22 mouse cellular contexts compared by ENCODE assay signal in genomic region chr1:168761095-168761494, GRCm38 (mm10).
A peak's percentile ranks its signal among the peaks of the same experiment; 100 is the strongest.
DNase-seq lines count a peak whose midpoint lies in the region; ATAC-seq and TF ChIP-seq lines count a peak whose summit lies in the region.
"Had no signal": no experiment of that assay in that cellular context is flagged by ENCODE, and none has a peak within 500 bp of the region (broad histone marks: within the 10 kb centered on the region; RNA-seq: fewer than 3 reads in every experiment).

No protein-coding gene starts in this region.

- DNase-seq in limb, embryonic 10.5 days (ENCODE audit: low spot score): no peak
- peak; percentile 63 for DNase-seq in limb, embryonic 14.5 days (ENCODE audit: low spot score)
- DNase-seq in thymus, postnatal 14 days: no peak
- DNase-seq in layer of hippocampus, postnatal 14 days (ENCODE audit: low spot score in 2 of 2): no peak
- DNase-seq in midbrain, embryonic 11.5 days (ENCODE audit: low spot score, missing footprints): no peak
- DNase-seq: adrenal gland, adult 2 months; adrenal gland, adult 8-10 months; adrenal gland, postnatal 10 days; adrenal gland, postnatal 14 days; adrenal gland, postnatal 25 days; adrenal gland, postnatal 36 days; B cell, adult 2 months; cerebellum, adult 11 months; cerebellum, adult 11-12 months had no signal

- H3K4me2 ChIP-seq in limb, embryonic 13.5 days (replicated peaks): no peak overlapping the region
- no peak overlapping the region for H3K4me2 ChIP-seq in limb, embryonic 14.5 days (replicated peaks; ENCODE audit: low read depth, low read length, severe bottlenecking)
- H3K4me2 ChIP-seq in limb, embryonic 15.5 days: no peak overlapping the region
- H3K4me2 ChIP-seq in midbrain, embryonic 11.5 days: no peak overlapping the region

- 73% methylated on average over 2 of the region's 2 CpGs for WGBS in limb, embryonic 13.5 days
- 87% methylated on average over 2 of the region's 2 CpGs for WGBS in limb, embryonic 10.5 days
- 61% methylated on average over 2 of the region's 2 CpGs for WGBS in limb, embryonic 14.5 days
- WGBS in limb, embryonic 15.5 days: 47% methylated on average over 2 of the region's 2 CpGs
- WGBS in midbrain, embryonic 11.5 days: 88% methylated on average over 2 of the region's 2 CpGs

- H3K27ac ChIP-seq in limb, embryonic 13.5 days: no peak overlapping the region
- no peak overlapping the region for H3K27ac ChIP-seq in limb, embryonic 10.5 days
- peak overlapping the region; percentile 80 for H3K27ac ChIP-seq in embryonic fibroblast, embryonic 13.5 days (ENCODE audit: insufficient read depth, low read length)
- H3K27ac ChIP-seq in limb, embryonic 14.5 days (replicated peaks; ENCODE audit: low read depth, low read length): 0 out of 2 replicates have a peak overlapping the region, but pooled peaks have one; percentile 13
- H3K27ac ChIP-seq in limb, embryonic 15.5 days: no peak overlapping the region
- H3K27ac ChIP-seq in midbrain, embryonic 11.5 days (ENCODE audit: low read depth, low read length): no peak overlapping the region

- TF ChIP-seq CTCF in embryonic fibroblast, embryonic 13.5 days (IDR thresholded peaks at IDR 0.05; ENCODE audit: borderline replicate concordance, insufficient read depth, low read length): no peak

- H3K27me3 ChIP-seq in limb, embryonic 13.5 days: no peaks in the 10 kb centered on the region; the same call in 1 of the 2 replicates
- H3K27me3 ChIP-seq in limb, embryonic 10.5 days (ENCODE audit: low read depth, poor library complexity, severe bottlenecking): no peaks in the 10 kb centered on the region
- no peaks in the 10 kb centered on the region for H3K27me3 ChIP-seq in limb, embryonic 14.5 days (ENCODE audit: control insufficient read depth, insufficient read depth, low read length)
- no peaks in the 10 kb centered on the region for H3K27me3 ChIP-seq in limb, embryonic 15.5 days
- H3K27me3 ChIP-seq in midbrain, embryonic 11.5 days (ENCODE audit: control insufficient read depth, insufficient read depth, low read length): no peaks in the 10 kb centered on the region
- H3K27me3 ChIP-seq: CH12.LX, Patski had no signal

- peak; percentile 66 for ATAC-seq in limb, embryonic 13.5 days (ENCODE audit: low FRiP score, low read depth)
- ATAC-seq in limb, embryonic 14.5 days (ENCODE audit: low FRiP score, low read depth): peak; percentile 63
- 0 out of 2 replicates have a peak, but pooled peaks have one; percentile 48 for ATAC-seq in limb, embryonic 15.5 days (ENCODE audit: insufficient number of reproducible peaks, low FRiP score, low TSS enrichment, low read depth)
- ATAC-seq in midbrain, embryonic 11.5 days (ENCODE audit: low FRiP score): no peak
- ATAC-seq: activated CD4-positive, CD25-positive, alpha-beta regulatory T cell, adult 4 months; CD4-positive, CD25-positive, alpha-beta regulatory T cell, adult 4 months; Patski had no signal

- no peak overlapping the region for H3K9ac ChIP-seq in limb, embryonic 13.5 days
- no peak overlapping the region for H3K9ac ChIP-seq in limb, embryonic 14.5 days (ENCODE audit: low read depth, low read length, severe bottlenecking)
- H3K9ac ChIP-seq in limb, embryonic 15.5 days: no peak overlapping the region
- H3K9ac ChIP-seq in midbrain, embryonic 11.5 days (ENCODE audit: low read length): no peak overlapping the region

- no peak for TF ChIP-seq POLR2A in embryonic fibroblast, embryonic 13.5 days (IDR thresholded peaks at IDR 0.05; ENCODE audit: low read depth, low read length)
- TF ChIP-seq POLR2A in limb, embryonic 14.5 days (IDR thresholded peaks at IDR 0.05; ENCODE audit: borderline replicate concordance, extremely low read depth, insufficient read depth, insufficient read length): no peak

- H3K36me3 ChIP-seq in limb, embryonic 13.5 days: no peaks in the 10 kb centered on the region
- H3K36me3 ChIP-seq in limb, embryonic 10.5 days: no peaks in the 10 kb centered on the region
- H3K36me3 ChIP-seq in limb, embryonic 14.5 days (ENCODE audit: control insufficient read depth, insufficient read depth, low read length): no peaks in the 10 kb centered on the region
- H3K36me3 ChIP-seq in limb, embryonic 15.5 days: no peaks in the 10 kb centered on the region
- H3K36me3 ChIP-seq in midbrain, embryonic 11.5 days (ENCODE audit: control insufficient read depth, insufficient read depth, low read length): no peaks in the 10 kb centered on the region
- H3K36me3 ChIP-seq: G1E had no signal

- no peaks in the 10 kb centered on the region for H3K9me3 ChIP-seq in limb, embryonic 13.5 days
- H3K9me3 ChIP-seq in limb, embryonic 10.5 days (replicated peaks): no peaks in the 10 kb centered on the region
- no peaks in the 10 kb centered on the region for H3K9me3 ChIP-seq in limb, embryonic 14.5 days (ENCODE audit: control insufficient read depth, low read length)
- H3K9me3 ChIP-seq in limb, embryonic 15.5 days: no peaks in the 10 kb centered on the region
- no peaks in the 10 kb centered on the region for H3K9me3 ChIP-seq in midbrain, embryonic 11.5 days (ENCODE audit: control insufficient read depth, low read length)

- H3K4me1 ChIP-seq in limb, embryonic 13.5 days: peaks cover 25% of the 10 kb centered on the region
- H3K4me1 ChIP-seq in limb, embryonic 10.5 days: peaks cover 22% of the 10 kb centered on the region
- H3K4me1 ChIP-seq in embryonic fibroblast, embryonic 13.5 days (ENCODE audit: control insufficient read depth, insufficient read depth, low read length): peaks cover 2% of the 10 kb centered on the region; the same call in 1 of the 2 replicates
- peaks cover 28% of the 10 kb centered on the region for H3K4me1 ChIP-seq in limb, embryonic 14.5 days (ENCODE audit: control insufficient read depth, insufficient read depth, low read length)
- H3K4me1 ChIP-seq in limb, embryonic 15.5 days: peaks cover 22% of the 10 kb centered on the region; the same call in 1 of the 2 replicates
- H3K4me1 ChIP-seq in midbrain, embryonic 11.5 days (ENCODE audit: control insufficient read depth, insufficient read depth, low read length): no peaks in the 10 kb centered on the region

- no peak overlapping the region for H3K4me3 ChIP-seq in limb, embryonic 13.5 days
- no peak overlapping the region for H3K4me3 ChIP-seq in limb, embryonic 10.5 days
- no peak overlapping the region for H3K4me3 ChIP-seq in embryonic fibroblast, embryonic 13.5 days (ENCODE audit: insufficient read depth, low read length)
- no peak overlapping the region for H3K4me3 ChIP-seq in limb, embryonic 14.5 days (replicated peaks; ENCODE audit: low read length)
- no peak overlapping the region for H3K4me3 ChIP-seq in limb, embryonic 15.5 days
- no peak overlapping the region for H3K4me3 ChIP-seq in midbrain, embryonic 11.5 days (ENCODE audit: low read depth, low read length)

Comparison
In these comparisons a context has a peak if more than half of its experiments do, and no peak if none do; other contexts are left out.
1. H3K27ac ChIP-seq: peak in embryonic fibroblast, embryonic 13.5 days (single experiment) and limb, embryonic 14.5 days (single experiment); none in limb, embryonic 13.5 days (single experiment), limb, embryonic 10.5 days (single experiment), limb, embryonic 15.5 days (single experiment) and midbrain, embryonic 11.5 days (single experiment).